Mouse (Mus musculus): ENCODE measurements around the gene Rab25. TPM values are rescaled to one million over a fixed set of nuclear protein-coding genes. Genes with fewer than 3 reads are reported as not detected.

Rab25 gene
- total and polyA plus RNA-seq, 3 experiments = 0.96 to 1.9 TPM; not detected in 1

DNA sequence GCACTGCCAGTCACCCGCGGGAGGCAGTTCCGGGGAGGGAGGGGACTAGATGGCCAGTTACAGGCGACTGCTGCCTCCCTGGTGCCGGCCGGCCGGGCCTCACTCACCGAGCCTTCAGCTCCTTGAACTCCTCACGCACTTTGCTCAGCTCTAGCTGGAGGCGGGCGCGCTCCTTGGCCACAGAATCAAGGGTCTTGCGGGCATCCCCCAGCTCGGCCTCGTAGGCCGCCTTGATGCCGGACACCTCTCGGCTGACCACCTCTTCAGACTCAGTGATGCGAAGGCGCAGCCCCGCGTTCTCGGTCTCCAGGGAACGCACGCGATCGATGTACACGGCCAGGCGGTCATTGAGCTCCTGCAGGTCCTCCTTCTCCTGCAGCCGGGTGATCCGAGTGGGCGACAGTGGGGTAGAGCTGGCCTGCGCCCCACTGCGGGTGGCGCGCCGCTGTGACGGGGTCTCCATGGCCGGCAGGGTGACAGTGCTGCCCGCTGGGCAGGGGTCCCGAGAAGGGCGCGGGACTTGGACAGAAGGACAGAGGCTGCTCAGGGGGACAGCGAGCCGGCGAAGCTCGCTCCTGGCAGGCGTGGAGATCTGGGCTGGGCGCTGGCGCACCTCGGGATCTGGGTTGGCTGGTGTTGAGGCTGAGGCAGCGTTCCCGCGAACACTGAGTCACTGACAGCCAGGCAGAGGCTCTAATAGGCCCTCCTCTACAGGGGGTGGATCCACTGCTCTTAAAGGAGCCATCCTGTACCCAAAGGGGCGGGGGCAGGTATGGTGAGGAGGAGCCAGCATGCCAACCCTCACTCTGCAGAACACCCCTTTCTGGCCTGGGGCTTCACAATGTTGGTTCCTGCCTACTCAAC is 45.2 kb downstream of the Rab25 start (continued):
- TF ChIP-seq MYB (IDR thresholded peaks at IDR 0.05; ENCODE audit: low read depth, low read length) = no peak
- peak; percentile 95 for TF ChIP-seq SIN3A (IDR thresholded peaks at IDR 0.05; ENCODE audit: low read length)
- TF ChIP-seq USF1 (IDR thresholded peaks at IDR 0.05; ENCODE audit: low read depth, low read length) = no peak

GRCm38 (mm10) chr3:88502031-88502571 is 46.0 kb downstream of the Rab25 start:
- Histone ChIP-seq H3K27ac (ENCODE audit: control insufficient read depth, low read depth, low read length) (peak overlapping the region; percentile 95), H3K9ac (ENCODE audit: control insufficient read depth, low read depth, low read length, poor library complexity, severe bottlenecking) (peak overlapping the region; percentile 76), H3K4me1 (ENCODE audit: control insufficient read depth in 1 of 2, insufficient read depth in 2 of 2, low read length in 2 of 2) (peaks cover 9 to 40% of the 10 kb centered on the region in 2 experiments), H3K36me3 (ENCODE audit: control insufficient read depth in 1 of 2, insufficient read depth in 2 of 2, low read length in 2 of 2) (peaks cover 2 to 33% of the 10 kb centered on the region in 2 experiments; a peak in 3 of 4 replicates), H3K4me3 (ENCODE audit: control insufficient read depth in 1 of 2, insufficient read depth in 1 of 2, low read depth in 2 of 2, low read length in 2 of 2) (peak overlapping the region; percentile 82 to 88), H3K27me3 (ENCODE audit: control insufficient read depth in 1 of 2, insufficient read depth in 2 of 2, low read length in 2 of 2) (no peaks in the 10 kb centered on the region), H3K79me2 (ENCODE audit: control insufficient read depth, insufficient read depth, low read length, poor library complexity) (peaks cover 37% of the 10 kb centered on the region), H3K9me3 (replicated peaks; ENCODE audit: insufficient read depth, low read length) (no peaks in the 10 kb centered on the region)
- peak; percentile 69 for DNase-seq (ENCODE audit: low read depth, low spot score)
- TF ChIP-seq CHD1 (IDR thresholded peaks at IDR 0.05; ENCODE audit: low read depth, low read length) (no peak; the same call in 1 of the 2 replicates), MXI1 (IDR thresholded peaks at IDR 0.05; ENCODE audit: low read depth, low read length) (peak; percentile 23; the same call in 1 of the 2 replicates)

GRCm38 (mm10) chr3:88501366-88502030 is 46.6 kb downstream of the Rab25 start:
- H3K4me3 ChIP-seq (ENCODE audit: control insufficient read depth in 1 of 2, insufficient read depth in 1 of 2, low read depth in 2 of 2, low read length in 2 of 2) = peak overlapping the region; percentile 82 to 88
- H3K9me3 ChIP-seq (replicated peaks; ENCODE audit: insufficient read depth, low read length) = no peaks in the 10 kb centered on the region
- peak; percentile 83 for DNase-seq (ENCODE audit: low read depth, low spot score)
- H3K79me2 ChIP-seq (ENCODE audit: control insufficient read depth, insufficient read depth, low read length, poor library complexity) = peaks cover 40% of the 10 kb centered on the region
- H3K9ac ChIP-seq (ENCODE audit: control insufficient read depth, low read depth, low read length, poor library complexity, severe bottlenecking) = peak overlapping the region; percentile 76
- peaks cover 13 to 43% of the 10 kb centered on the region in 2 experiments for H3K4me1 ChIP-seq (ENCODE audit: control insufficient read depth in 1 of 2, insufficient read depth in 2 of 2, low read length in 2 of 2)
- no peaks in the 10 kb centered on the region for H3K27me3 ChIP-seq (ENCODE audit: control insufficient read depth in 1 of 2, insufficient read depth in 2 of 2, low read length in 2 of 2)
- H3K36me3 ChIP-seq (ENCODE audit: control insufficient read depth in 1 of 2, insufficient read depth in 2 of 2, low read length in 2 of 2) = peaks cover 2 to 37% of the 10 kb centered on the region in 2 experiments; a peak in 3 of 4 replicates
- H3K27ac ChIP-seq (ENCODE audit: control insufficient read depth, low read depth, low read length) = peak overlapping the region; percentile 95
- TF ChIP-seq MAX (IDR thresholded peaks at IDR 0.05; ENCODE audit: low read length) = no peak
- TF ChIP-seq ELF1 (IDR thresholded peaks at IDR 0.05; ENCODE audit: low read depth, low read length) = no peak
- peak; percentile 46; the same call in 1 of the 2 replicates for TF ChIP-seq POLR2AphosphoS2 (IDR thresholded peaks at IDR 0.05; ENCODE audit: low read length)
- no peak for TF ChIP-seq MAFK (IDR thresholded peaks at IDR 0.05; ENCODE audit: borderline replicate concordance, low read depth, low read length)
- TF ChIP-seq NELFE (IDR thresholded peaks at IDR 0.05; ENCODE audit: low read depth, low read length) = peak; percentile 57
- TF ChIP-seq JUND (IDR thresholded peaks at IDR 0.05; ENCODE audit: low read depth, low read length) = no peak
- TF ChIP-seq RAD21 (IDR thresholded peaks at IDR 0.05; ENCODE audit: low read depth, low read length) = no peak
- TF ChIP-seq HCFC1 (IDR thresholded peaks at IDR 0.05; ENCODE audit: low read depth, low read length) = peak; percentile 54; the same call in 1 of the 2 replicates
- TF ChIP-seq NRF1 (IDR thresholded peaks at IDR 0.05; ENCODE audit: insufficient read depth, low read depth, low read length, poor library complexity, severe bottlenecking) = peak; percentile 32; the same call in 1 of the 2 replicates
- TF ChIP-seq TCF12 (IDR thresholded peaks at IDR 0.05; ENCODE audit: low read depth, low read length) = 0 out of 2 replicates have a peak, but pooled peaks have one; percentile 16
- peak; percentile 84 for TF ChIP-seq SIN3A (IDR thresholded peaks at IDR 0.05; ENCODE audit: low read length)
- no peak; the same call in none of the 2 replicates for TF ChIP-seq TAL1 (IDR thresholded peaks at IDR 0.05; ENCODE audit: low read length)
- no peak for TF ChIP-seq UBTF (IDR thresholded peaks at IDR 0.05; ENCODE audit: borderline replicate concordance, insufficient read depth, low read depth, low read length)
- TF ChIP-seq BHLHE40 (IDR thresholded peaks at IDR 0.05; ENCODE audit: borderline replicate concordance, low read depth, low read length) = no peak
- no peak for TF ChIP-seq USF1 (IDR thresholded peaks at IDR 0.05; ENCODE audit: low read depth, low read length)
- peak; percentile 57; the same call in 1 of the 2 replicates for TF ChIP-seq MXI1 (IDR thresholded peaks at IDR 0.05; ENCODE audit: low read depth, low read length)
- 0 out of 2 replicates have a peak, but pooled peaks have one; percentile 13 for TF ChIP-seq KAT2A (conservative IDR thresholded peaks at IDR 0.05; ENCODE audit: low read depth, low read length)
- no peak for TF ChIP-seq CHD2 (IDR thresholded peaks at IDR 0.05; ENCODE audit: low read length)
- TF ChIP-seq GATA1 (IDR thresholded peaks at IDR 0.05; ENCODE audit: low read depth, low read length) = peak; percentile 77
- TF ChIP-seq RCOR1 (IDR thresholded peaks at IDR 0.05; ENCODE audit: low read depth, low read length) = peak; percentile 63; the same call in 1 of the 2 replicates
- no peak for TF ChIP-seq MAZ (IDR thresholded peaks at IDR 0.05; ENCODE audit: low read depth, low read length)
- peak in 1 of 2 experiments; percentile 46; a peak in 1 of 4 replicates for TF ChIP-seq POLR2A (IDR thresholded peaks at IDR 0.05; ENCODE audit: control insufficient read depth in 1 of 2, insufficient read depth in 1 of 2, low read depth in 1 of 2, low read length in 2 of 2, poor library complexity in 1 of 2)
- TF ChIP-seq GABPA (IDR thresholded peaks at IDR 0.05; ENCODE audit: low read depth, low read length) = no peak
